8 mouse cellular contexts compared by ENCODE assay signal in genomic region chr10:79613578-79614304, GRCm38 (mm10). TPM values are rescaled to one million over a fixed set of nuclear protein-coding genes. Genes with fewer than 3 reads are reported as not detected.
DNase-seq lines count a peak whose midpoint lies in the region; ATAC-seq and TF ChIP-seq lines count a peak whose summit lies in the region.

Gene C2cd4c (minus strand): TSS chr10:79614025.

- no peak for TF ChIP-seq POLR2A in spleen, adult 2 months (IDR thresholded peaks at IDR 0.05; ENCODE audit: low read depth, low read length)
- no peak for TF ChIP-seq POLR2A in cortical plate, adult 2 months (IDR thresholded peaks at IDR 0.05; ENCODE audit: extremely low read depth, insufficient read depth, low read length)
- no peak for TF ChIP-seq POLR2A in kidney, adult 2 months (IDR thresholded peaks at IDR 0.05; ENCODE audit: low read depth, low read length)

- H3K4me1 ChIP-seq in spleen, adult 2 months (ENCODE audit: control insufficient read depth, insufficient read depth, insufficient read length), result peaks cover 8% of the 10 kb centered on the region
- H3K4me1 ChIP-seq in cortical plate, adult 2 months (ENCODE audit: control insufficient read depth, insufficient read depth, low read length), result 0 out of 2 replicates have a peak, but pooled peaks cover 2% of the 10 kb centered on the region
- H3K4me1 ChIP-seq in kidney, adult 2 months (ENCODE audit: control insufficient read depth, insufficient read depth, low read length), result no peaks in the 10 kb centered on the region
- H3K4me1 ChIP-seq in limb, embryonic 11.5 days (ENCODE audit: control insufficient read depth, insufficient read depth, low read length), result peaks cover 19% of the 10 kb centered on the region; the same call in 1 of the 2 replicates
- H3K4me1 ChIP-seq in midbrain, embryonic 11.5 days (ENCODE audit: control insufficient read depth, insufficient read depth, low read length), result peaks cover 19% of the 10 kb centered on the region
- peaks cover 14% of the 10 kb centered on the region for H3K4me1 ChIP-seq in stomach, embryonic 15.5 days

- no peaks in the 10 kb centered on the region for H3K36me3 ChIP-seq in spleen, adult 2 months (ENCODE audit: control insufficient read depth, insufficient read depth, low read length)
- H3K36me3 ChIP-seq in kidney, adult 2 months (ENCODE audit: control insufficient read depth, insufficient read depth, low read length), result no peaks in the 10 kb centered on the region
- H3K36me3 ChIP-seq in limb, embryonic 11.5 days (ENCODE audit: control insufficient read depth, insufficient read depth, low read length), result no peaks in the 10 kb centered on the region
- H3K36me3 ChIP-seq in midbrain, embryonic 11.5 days (ENCODE audit: control insufficient read depth, insufficient read depth, low read length), result no peaks in the 10 kb centered on the region
- H3K36me3 ChIP-seq in stomach, embryonic 15.5 days, result no peaks in the 10 kb centered on the region

- 3% methylated on average over 55 of the region's 60 CpGs for WGBS in spleen, adult 2 months
- WGBS in kidney, adult 2 months, result 2% methylated on average over 60 of the region's 60 CpGs
- under 1% methylated on average over 53 of the region's 60 CpGs for WGBS in limb, embryonic 11.5 days
- WGBS in midbrain, embryonic 11.5 days, result 1% methylated on average over 53 of the region's 60 CpGs
- 1% methylated on average over 60 of the region's 60 CpGs for WGBS in stomach, embryonic 15.5 days

- peak; percentile 80 for ATAC-seq in limb, embryonic 11.5 days (ENCODE audit: insufficient number of reproducible peaks, low FRiP score, low TSS enrichment, low read depth)
- ATAC-seq in midbrain, embryonic 11.5 days (ENCODE audit: low FRiP score), result peak; percentile 80
- ATAC-seq in stomach, embryonic 15.5 days (ENCODE audit: insufficient read depth, low FRiP score, low read depth), result peak; percentile 89

- H3K9ac ChIP-seq in limb, embryonic 11.5 days (ENCODE audit: low read length), result peak within 1 kb of the TSS; percentile 52
- peak within 1 kb of the TSS; percentile 50 for H3K9ac ChIP-seq in midbrain, embryonic 11.5 days (ENCODE audit: low read length)
- H3K9ac ChIP-seq in stomach, embryonic 15.5 days, result peak within 1 kb of the TSS; percentile 42; the same call in 1 of the 2 replicates

- peaks cover 14% of the 10 kb centered on the region for H3K27me3 ChIP-seq in spleen, adult 2 months (ENCODE audit: control insufficient read depth, insufficient read depth, low read length)
- peaks cover 2% of the 10 kb centered on the region; the same call in 1 of the 2 replicates for H3K27me3 ChIP-seq in kidney, adult 2 months (replicated peaks; ENCODE audit: control insufficient read depth, insufficient read depth, low read length)
- H3K27me3 ChIP-seq in limb, embryonic 11.5 days (ENCODE audit: control insufficient read depth, insufficient read depth, low read length), result peaks cover 25% of the 10 kb centered on the region
- peaks cover 25% of the 10 kb centered on the region for H3K27me3 ChIP-seq in midbrain, embryonic 11.5 days (ENCODE audit: control insufficient read depth, insufficient read depth, low read length)
- H3K27me3 ChIP-seq in stomach, embryonic 15.5 days (replicated peaks), result peaks cover 24% of the 10 kb centered on the region

- peak within 1 kb of the TSS; percentile 93 for H3K4me2 ChIP-seq in limb, embryonic 11.5 days (ENCODE audit: low read depth, severe bottlenecking)
- H3K4me2 ChIP-seq in midbrain, embryonic 11.5 days, result peak within 1 kb of the TSS; percentile 94
- H3K4me2 ChIP-seq in stomach, embryonic 15.5 days, result peak within 1 kb of the TSS; percentile 96

- H3K27ac ChIP-seq in spleen, adult 2 months (ENCODE audit: insufficient read depth, low read length), result no peak within 1 kb of the TSS
- no peak within 1 kb of the TSS for H3K27ac ChIP-seq in cortical plate, adult 2 months (ENCODE audit: insufficient read depth, low read length)
- no peak within 1 kb of the TSS for H3K27ac ChIP-seq in kidney, adult 2 months (ENCODE audit: insufficient read depth, low read depth, low read length)
- H3K27ac ChIP-seq in limb, embryonic 11.5 days (replicated peaks; ENCODE audit: low read depth, low read length), result no peak within 1 kb of the TSS
- no peak within 1 kb of the TSS for H3K27ac ChIP-seq in midbrain, embryonic 11.5 days (ENCODE audit: low read depth, low read length)
- no peak within 1 kb of the TSS for H3K27ac ChIP-seq in stomach, embryonic 15.5 days

- peak within 1 kb of the TSS; percentile 41; the same call in 1 of the 2 replicates for H3K4me3 ChIP-seq in spleen, adult 2 months (ENCODE audit: extremely low read depth, insufficient read depth, insufficient read length)
- peak within 1 kb of the TSS; percentile 46 for H3K4me3 ChIP-seq in cortical plate, adult 2 months (ENCODE audit: insufficient read depth, low read length)
- H3K4me3 ChIP-seq in kidney, adult 2 months (ENCODE audit: insufficient read depth, low read depth, low read length), result peak within 1 kb of the TSS; percentile 46; the same call in 1 of the 2 replicates
- H3K4me3 ChIP-seq in limb, embryonic 11.5 days (ENCODE audit: low read depth, low read length), result peak within 1 kb of the TSS; percentile 54
- peak within 1 kb of the TSS; percentile 47 for H3K4me3 ChIP-seq in midbrain, embryonic 11.5 days (ENCODE audit: low read depth, low read length)
- H3K4me3 ChIP-seq in stomach, embryonic 15.5 days (replicated peaks), result peak within 1 kb of the TSS; percentile 57

- DNase-seq in spleen, adult 2 months (ENCODE audit: low read depth in 1 of 2, low spot score in 2 of 2), result no peak
- DNase-seq in spleen, postnatal 14 days (ENCODE audit: low spot score in 2 of 2), result no peak
- peak; percentile 42 for DNase-seq in gastrocnemius, postnatal 25 days
- DNase-seq in kidney, adult 2 months, result peak; percentile 61
- peak; percentile 80 for DNase-seq in limb, embryonic 11.5 days (ENCODE audit: low spot score)
- peak; percentile 97 for DNase-seq in midbrain, embryonic 11.5 days (ENCODE audit: low spot score, missing footprints)

- TF ChIP-seq CTCF in spleen, adult 2 months (IDR thresholded peaks at IDR 0.05; ENCODE audit: extremely low read depth, insufficient read depth, insufficient read length, insufficient replicate concordance), result no peak
- TF ChIP-seq CTCF in cortical plate, adult 2 months (IDR thresholded peaks at IDR 0.05; ENCODE audit: extremely low read depth, insufficient read depth, low read length), result no peak
- no peak for TF ChIP-seq CTCF in kidney, adult 2 months (conservative IDR thresholded peaks at IDR 0.05; ENCODE audit: insufficient read depth, insufficient read length, low read depth, low read length)

- H3K9me3 ChIP-seq in limb, embryonic 11.5 days (ENCODE audit: control insufficient read depth, low read length), result no peaks in the 10 kb centered on the region
- no peaks in the 10 kb centered on the region for H3K9me3 ChIP-seq in midbrain, embryonic 11.5 days (ENCODE audit: control insufficient read depth, low read length)
- H3K9me3 ChIP-seq in stomach, embryonic 15.5 days, result no peaks in the 10 kb centered on the region

RNA-seq across cellular contexts. Expression of gene C2cd4c, which starts in this region (rescaled TPM):
- not detected in 2 replicates for polyA plus RNA-seq in spleen, adult 2 months (2012; rRNA removed)
- polyA plus RNA-seq in cortical plate, adult 2 months (2012; rRNA removed), result 12.4 and 13.3 TPM in 2 replicates
- not detected for total RNA-seq in gastrocnemius, postnatal 25 days (2021)
- 0.03 and 0.07 TPM in 2 replicates for polyA plus RNA-seq in kidney, adult 2 months (2012; rRNA removed)
- 0.04 TPM in 1 of 2 replicates, not detected in the other for polyA plus RNA-seq in limb, embryonic 11.5 days (2014; fragmentation: Nextera tagmentation; extraction: Ambion mirVana)
- 0.10 and 0.12 TPM in 2 replicates for polyA plus RNA-seq in midbrain, embryonic 11.5 days (2014; fragmentation: Nextera tagmentation; extraction: Ambion mirVana)
- polyA plus RNA-seq in stomach, embryonic 15.5 days (2015; fragmentation: Nextera tagmentation; extraction: Ambion mirVana), result 0.08 and 0.14 TPM in 2 replicates

Comparison
In these comparisons a context has a peak if more than half of its experiments do, and no peak if none do; other contexts are left out.
1. RNA of gene C2cd4c (polyA plus RNA-seq): 12.4 to 13.3 TPM in cortical plate, adult 2 months; 0.10 to 0.12 TPM in midbrain, embryonic 11.5 days, 0.08 to 0.14 TPM in stomach, embryonic 15.5 days, 0.03 to 0.07 TPM in kidney, adult 2 months, 0.04 TPM in limb, embryonic 11.5 days and not detected in spleen, adult 2 months; every median in the first group is over 10 times any median in the second.
2. Peak in DNase-seq in gastrocnemius, postnatal 25 days; RNA of the gene not detected or under 1 TPM.
3. Peak in DNase-seq and H3K4me3 ChIP-seq in kidney, adult 2 months; RNA of the gene not detected or under 1 TPM.
4. Peak in DNase-seq, ATAC-seq, H3K4me3 ChIP-seq, H3K9ac ChIP-seq and H3K4me2 ChIP-seq in limb, embryonic 11.5 days; RNA of the gene not detected or under 1 TPM.
5. Peak in DNase-seq, ATAC-seq, H3K4me3 ChIP-seq, H3K9ac ChIP-seq and H3K4me2 ChIP-seq in midbrain, embryonic 11.5 days; RNA of the gene not detected or under 1 TPM.
6. Peak in ATAC-seq, H3K4me3 ChIP-seq, H3K9ac ChIP-seq and H3K4me2 ChIP-seq in stomach, embryonic 15.5 days; RNA of the gene not detected or under 1 TPM.
7. Peak in every context shown above with its lines, with median percentiles within 50 percentile points of each other: H3K4me3 ChIP-seq, ATAC-seq, H3K4me2 ChIP-seq and H3K9ac ChIP-seq.